Mouse (Mus musculus): ENCODE results near the gene Gm960. TPM values are rescaled to one million over a fixed set of nuclear protein-coding genes. Genes with fewer than 3 reads are reported as not detected.

Gene Gm960
- polyA plus RNA-seq, 1 experiment from 2014 or later = 3.4 TPM

DNA sequence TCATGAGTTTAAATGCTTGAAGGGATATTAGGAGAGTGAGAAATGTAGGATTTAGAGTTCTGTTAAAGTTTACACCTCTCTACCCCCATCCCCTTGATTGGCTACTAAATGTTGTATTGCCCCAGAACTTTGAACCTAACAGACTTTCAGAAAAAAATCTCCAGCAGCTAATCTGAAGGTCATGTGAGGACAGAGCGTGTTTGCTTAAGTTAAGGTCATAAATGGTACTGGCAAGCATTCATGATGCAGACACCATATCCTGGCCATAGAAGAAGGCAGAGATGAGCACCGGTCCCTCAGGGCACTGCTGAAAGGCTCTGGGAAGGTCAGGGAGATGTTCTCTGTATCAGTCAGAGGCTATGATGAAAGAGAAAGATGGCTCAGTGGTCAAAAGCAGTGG is 18.8 kb upstream of the Gm960 start:
- no peaks in the 10 kb centered on the region for H3K9me3 ChIP-seq (ENCODE audit: control insufficient read depth, low read length)
- ATAC-seq (ENCODE audit: low FRiP score, low TSS enrichment) = no peak
- H3K27me3 ChIP-seq (ENCODE audit: control insufficient read depth, insufficient read depth, low read length) = peaks cover 27% of the 10 kb centered on the region
- no peak overlapping the region for H3K9ac ChIP-seq (ENCODE audit: low read depth, low read length)
- H3K4me1 ChIP-seq (ENCODE audit: control insufficient read depth, insufficient read depth, low read length) = peaks cover 18% of the 10 kb centered on the region
- H3K4me3 ChIP-seq (ENCODE audit: low read length) = no peak overlapping the region
- no peak overlapping the region for H3K27ac ChIP-seq (ENCODE audit: low read depth, low read length)
- H3K36me3 ChIP-seq (ENCODE audit: control insufficient read depth, insufficient read depth, low read length) = no peaks in the 10 kb centered on the region
- 97% methylated on average over 2 of the region's 2 CpGs for WGBS
- no peak overlapping the region for H3K4me2 ChIP-seq (replicated peaks; ENCODE audit: low read depth, low read length)

DNA sequence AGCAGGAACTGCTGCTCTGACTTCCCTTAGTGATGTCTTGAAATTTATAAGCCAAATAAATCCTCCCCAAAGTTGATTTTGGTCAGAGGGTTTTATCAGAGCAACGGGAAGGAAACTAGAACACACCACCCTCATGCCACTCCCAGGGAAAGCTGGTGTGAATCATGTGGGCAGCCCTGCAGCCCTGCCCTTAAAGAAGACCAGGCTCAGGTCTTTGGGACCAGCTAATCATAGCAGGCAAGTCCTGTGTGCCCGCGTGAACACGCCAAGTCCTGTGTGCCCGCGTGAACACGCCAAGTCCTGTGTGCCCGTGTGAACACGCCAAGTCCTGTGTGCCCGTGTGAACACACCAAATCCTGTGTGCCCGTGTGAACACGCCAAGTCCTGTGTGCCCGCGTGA is 18.3 kb upstream of the Gm960 start:
- Histone ChIP-seq H3K4me2 (replicated peaks; ENCODE audit: low read depth, low read length) (no peak overlapping the region), H3K9me3 (ENCODE audit: control insufficient read depth, low read length) (no peaks in the 10 kb centered on the region), H3K27me3 (ENCODE audit: control insufficient read depth, insufficient read depth, low read length) (peaks cover 33% of the 10 kb centered on the region), H3K9ac (ENCODE audit: low read depth, low read length) (no peak overlapping the region), H3K27ac (ENCODE audit: low read depth, low read length) (no peak overlapping the region), H3K4me3 (ENCODE audit: low read length) (no peak overlapping the region), H3K36me3 (ENCODE audit: control insufficient read depth, insufficient read depth, low read length) (no peaks in the 10 kb centered on the region), H3K4me1 (ENCODE audit: control insufficient read depth, insufficient read depth, low read length) (peaks cover 20% of the 10 kb centered on the region)
- ATAC-seq (ENCODE audit: low FRiP score, low TSS enrichment) = no peak
- WGBS = 96% methylated on average over 14 of the region's 14 CpGs

DNA sequence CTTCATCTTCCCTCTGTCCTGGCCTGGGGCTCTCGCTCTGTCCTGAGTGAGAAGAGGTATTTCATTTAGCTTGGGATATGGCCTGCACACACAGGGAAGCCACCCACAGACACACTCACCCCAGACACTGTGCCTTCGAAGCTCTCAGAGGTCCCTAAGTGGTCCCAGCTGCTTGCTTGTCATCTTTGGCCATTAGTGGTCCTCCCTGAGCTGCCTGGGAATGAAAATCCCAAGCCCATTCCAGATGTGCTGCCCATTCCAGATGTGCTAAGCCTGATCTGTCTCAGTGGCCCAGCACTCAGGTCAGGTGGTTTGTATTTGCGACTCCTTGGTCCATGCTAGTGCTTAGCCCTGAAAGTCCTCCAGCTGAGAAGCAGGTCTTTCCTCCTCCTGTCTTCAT is 15.4 kb upstream of the Gm960 start:
- Histone ChIP-seq H3K4me2 (replicated peaks; ENCODE audit: low read depth, low read length) (no peak overlapping the region), H3K4me3 (ENCODE audit: low read length) (no peak overlapping the region), H3K27ac (ENCODE audit: low read depth, low read length) (no peak overlapping the region), H3K9me3 (ENCODE audit: control insufficient read depth, low read length) (no peaks in the 10 kb centered on the region), H3K9ac (ENCODE audit: low read depth, low read length) (no peak overlapping the region), H3K4me1 (ENCODE audit: control insufficient read depth, insufficient read depth, low read length) (peaks cover 15% of the 10 kb centered on the region), H3K27me3 (ENCODE audit: control insufficient read depth, insufficient read depth, low read length) (peaks cover 54% of the 10 kb centered on the region), H3K36me3 (ENCODE audit: control insufficient read depth, insufficient read depth, low read length) (no peaks in the 10 kb centered on the region)
- no peak for ATAC-seq (ENCODE audit: low FRiP score, low TSS enrichment)
- 72% methylated on average over 3 of the region's 3 CpGs for WGBS

DNA sequence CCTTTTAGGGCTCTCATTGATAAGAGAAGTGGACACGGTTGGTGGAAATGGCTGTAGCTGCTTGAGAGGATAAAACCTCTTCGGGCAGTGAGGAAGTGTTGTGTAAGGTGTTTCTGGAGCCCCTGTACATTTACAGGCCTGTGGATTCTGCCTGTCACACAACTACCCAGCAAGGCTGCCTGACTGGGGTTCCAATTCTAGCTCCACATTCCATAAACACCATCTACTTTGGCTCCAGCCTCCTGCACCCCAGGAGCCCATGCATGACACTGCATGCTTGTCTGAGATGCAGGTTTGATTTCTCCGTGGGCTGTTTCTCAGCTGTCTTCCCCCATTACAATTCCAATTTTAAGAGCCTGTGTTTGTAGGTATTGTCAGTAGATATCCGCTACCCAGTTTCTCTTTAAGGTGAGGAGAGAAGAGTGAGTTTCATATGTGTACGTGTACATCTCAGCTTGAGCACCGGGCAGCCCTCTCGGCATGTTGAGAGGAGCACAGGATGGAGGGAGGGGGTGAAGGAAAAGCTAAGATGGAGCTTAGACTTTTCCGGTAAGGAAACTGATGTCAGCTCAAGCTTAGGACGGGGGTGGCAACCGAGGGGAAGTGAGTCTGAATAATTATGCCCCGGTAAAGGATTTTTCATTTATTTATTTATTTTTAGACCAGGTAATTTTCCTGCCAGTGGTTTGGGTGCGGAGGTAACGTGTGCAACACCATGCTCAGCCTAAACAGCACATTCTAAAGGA is 14.5 kb upstream of the Gm960 start:
- no peak for ATAC-seq (ENCODE audit: low FRiP score, low TSS enrichment)
- Histone ChIP-seq H3K4me2 (replicated peaks; ENCODE audit: low read depth, low read length) (peak overlapping the region; percentile 100), H3K36me3 (ENCODE audit: control insufficient read depth, insufficient read depth, low read length) (no peaks in the 10 kb centered on the region), H3K4me3 (ENCODE audit: low read length) (peak overlapping the region; percentile 64), H3K9ac (ENCODE audit: low read depth, low read length) (no peak overlapping the region), H3K27me3 (ENCODE audit: control insufficient read depth, insufficient read depth, low read length) (peaks cover 54% of the 10 kb centered on the region), H3K9me3 (ENCODE audit: control insufficient read depth, low read length) (no peaks in the 10 kb centered on the region), H3K27ac (ENCODE audit: low read depth, low read length) (no peak overlapping the region), H3K4me1 (ENCODE audit: control insufficient read depth, insufficient read depth, low read length) (peaks cover 9% of the 10 kb centered on the region; the same call in 1 of the 2 replicates)
- WGBS = 50% methylated on average over 13 of the region's 13 CpGs

DNA sequence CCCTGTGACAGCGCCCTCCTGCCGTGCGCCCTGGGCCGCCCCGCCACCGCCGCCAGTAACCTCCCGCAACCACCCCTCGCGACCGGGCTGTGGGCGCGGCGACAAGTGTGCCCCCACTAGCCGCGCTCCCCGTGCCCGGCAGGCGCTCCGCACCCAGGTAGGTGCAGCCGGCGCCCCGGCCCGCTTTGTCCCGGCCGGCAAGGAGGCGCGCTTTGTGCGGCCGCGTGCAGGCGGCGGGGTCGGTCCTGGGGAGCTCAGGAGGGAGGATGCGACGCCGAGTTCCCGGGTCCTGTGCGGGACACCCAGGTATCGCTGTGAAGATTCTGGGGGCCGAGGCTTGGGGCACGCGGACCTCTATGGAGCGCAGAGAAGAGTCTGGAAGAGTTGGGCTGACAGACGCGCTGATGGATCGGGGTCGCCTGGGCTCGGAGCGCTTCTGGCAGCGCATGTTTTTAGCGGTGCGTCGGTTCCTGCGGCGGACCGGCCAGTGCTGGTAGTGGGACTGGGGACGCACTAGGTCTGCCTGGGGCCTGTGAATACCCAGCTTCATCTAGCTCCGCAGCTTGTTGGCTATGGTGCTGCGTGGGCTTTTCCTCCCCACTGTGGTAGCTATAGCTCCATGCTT is 13.8 kb upstream of the Gm960 start:
- under 1% methylated on average over 52 of the region's 60 CpGs for WGBS
- peak; percentile 39; the same call in 1 of the 2 replicates for ATAC-seq (ENCODE audit: low FRiP score, low TSS enrichment)
- H3K36me3 ChIP-seq (ENCODE audit: control insufficient read depth, insufficient read depth, low read length) = no peaks in the 10 kb centered on the region
- peak overlapping the region; percentile 63; the same call in 1 of the 2 replicates for H3K9ac ChIP-seq (ENCODE audit: low read depth, low read length)
- H3K27me3 ChIP-seq (ENCODE audit: control insufficient read depth, insufficient read depth, low read length) = peaks cover 54% of the 10 kb centered on the region
- H3K9me3 ChIP-seq (ENCODE audit: control insufficient read depth, low read length) = no peaks in the 10 kb centered on the region
- peak overlapping the region; percentile 100 for H3K4me2 ChIP-seq (replicated peaks; ENCODE audit: low read depth, low read length)
- H3K4me3 ChIP-seq (ENCODE audit: low read length) = peak overlapping the region; percentile 64
- peaks cover 9% of the 10 kb centered on the region; the same call in 1 of the 2 replicates for H3K4me1 ChIP-seq (ENCODE audit: control insufficient read depth, insufficient read depth, low read length)
- no peak overlapping the region for H3K27ac ChIP-seq (ENCODE audit: low read depth, low read length)

DNA sequence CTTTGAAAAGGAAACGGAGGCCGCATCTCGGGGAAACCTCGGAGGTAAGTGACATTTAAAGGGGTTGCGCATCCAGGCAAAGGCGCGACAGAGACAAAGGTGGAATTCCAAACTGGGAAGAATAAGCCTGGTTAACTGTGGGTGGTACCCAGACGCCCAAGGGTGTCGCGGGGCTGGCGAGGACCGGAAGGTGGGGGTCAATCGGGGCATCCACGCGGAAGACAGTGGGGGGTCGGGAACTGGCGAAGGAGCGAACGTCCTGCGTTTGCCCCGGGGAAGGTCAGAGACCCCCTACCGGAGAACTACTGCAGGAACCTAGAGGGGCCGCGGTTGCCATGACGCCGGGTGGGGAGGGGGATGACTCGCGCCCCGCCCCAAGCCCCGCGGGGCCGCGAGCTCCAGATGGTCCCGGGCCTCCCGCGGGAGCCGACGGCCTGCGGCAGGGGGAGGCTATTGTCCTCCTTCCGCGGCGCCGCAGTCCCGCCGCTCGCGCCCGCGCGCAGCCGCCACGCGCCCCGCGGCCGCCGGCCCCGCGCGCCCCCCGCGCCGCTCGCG is 13.2 kb upstream of the Gm960 start:
- Histone ChIP-seq H3K36me3 (ENCODE audit: control insufficient read depth, insufficient read depth, low read length) (no peaks in the 10 kb centered on the region), H3K27me3 (ENCODE audit: control insufficient read depth, insufficient read depth, low read length) (peaks cover 54% of the 10 kb centered on the region), H3K4me2 (replicated peaks; ENCODE audit: low read depth, low read length) (peak overlapping the region; percentile 100), H3K9ac (ENCODE audit: low read depth, low read length) (peak overlapping the region; percentile 63; the same call in 1 of the 2 replicates), H3K27ac (ENCODE audit: low read depth, low read length) (no peak overlapping the region), H3K4me1 (ENCODE audit: control insufficient read depth, insufficient read depth, low read length) (peaks cover 9% of the 10 kb centered on the region; the same call in 1 of the 2 replicates), H3K9me3 (ENCODE audit: control insufficient read depth, low read length) (no peaks in the 10 kb centered on the region), H3K4me3 (ENCODE audit: low read length) (peak overlapping the region; percentile 64)
- WGBS = under 1% methylated on average over 45 of the region's 65 CpGs
- ATAC-seq (ENCODE audit: low FRiP score, low TSS enrichment) = peak; percentile 39; the same call in 1 of the 2 replicates

DNA sequence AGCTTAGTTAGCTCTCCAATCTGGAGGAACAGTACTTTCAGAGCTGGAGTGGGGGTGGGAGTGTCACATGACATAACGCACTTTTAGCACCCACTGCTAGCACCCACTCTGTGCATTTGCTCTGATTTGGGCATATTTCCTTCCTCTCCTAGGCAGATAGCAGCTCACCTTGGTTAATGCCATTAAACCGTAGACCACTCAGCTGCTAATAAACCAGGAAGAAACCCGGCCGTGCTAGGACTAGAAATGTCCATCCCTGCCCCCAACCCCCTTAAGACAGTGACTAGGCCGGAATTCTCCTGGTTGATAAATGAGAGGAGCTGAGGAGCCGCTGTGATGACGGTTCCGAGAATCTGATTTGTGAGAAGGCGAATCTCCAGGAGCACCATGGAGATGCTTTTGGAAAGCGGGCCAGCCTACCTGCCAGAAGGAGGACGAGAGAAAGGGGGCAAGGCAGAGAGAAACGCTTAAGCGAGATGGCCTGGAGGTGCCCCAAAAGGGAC is 12.7 kb upstream of the Gm960 start, which contains the start of gene Sptbn2:
Gene Sptbn2, plus strand, starts transcription at position 70 of the 503 bp plus-strand sequence.
- Histone ChIP-seq H3K4me3 (ENCODE audit: low read length) (peak within 1 kb of the TSS; percentile 64), H3K36me3 (ENCODE audit: control insufficient read depth, insufficient read depth, low read length) (no peaks in the 10 kb centered on the region), H3K9ac (ENCODE audit: low read depth, low read length) (peak within 1 kb of the TSS; percentile 63; the same call in 1 of the 2 replicates), H3K9me3 (ENCODE audit: control insufficient read depth, low read length) (no peaks in the 10 kb centered on the region), H3K4me1 (ENCODE audit: control insufficient read depth, insufficient read depth, low read length) (peaks cover 9% of the 10 kb centered on the region; the same call in 1 of the 2 replicates), H3K27ac (ENCODE audit: low read depth, low read length) (no peak within 1 kb of the TSS), H3K27me3 (ENCODE audit: control insufficient read depth, insufficient read depth, low read length) (peaks cover 54% of the 10 kb centered on the region), H3K4me2 (replicated peaks; ENCODE audit: low read depth, low read length) (peak within 1 kb of the TSS; percentile 100)
- 11% methylated on average over 13 of the region's 13 CpGs for WGBS
- ATAC-seq (ENCODE audit: low FRiP score, low TSS enrichment) = peak; percentile 9; the same call in 1 of the 2 replicates

DNA sequence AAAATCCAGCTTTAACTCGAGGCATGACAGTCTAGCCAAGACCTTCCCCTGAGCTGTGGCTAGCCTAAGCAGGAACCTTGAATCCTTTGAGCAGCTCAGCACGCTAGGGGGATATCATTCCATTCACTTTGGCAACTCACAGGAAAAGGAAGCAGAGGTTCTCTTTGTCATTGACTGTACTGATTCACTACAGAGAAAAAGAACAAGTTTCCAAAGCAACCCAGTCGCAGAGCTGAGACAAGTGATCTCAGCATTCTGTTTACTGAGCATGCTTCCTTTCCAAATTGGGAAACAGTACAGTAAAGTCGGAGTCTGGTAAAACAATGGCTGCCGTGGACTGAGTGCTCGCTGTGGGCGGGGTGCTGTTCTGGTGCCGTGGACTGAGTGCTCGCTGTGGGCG is 10.3 kb upstream of the Gm960 start:
- no peak overlapping the region for H3K4me3 ChIP-seq (ENCODE audit: low read length)
- ATAC-seq (ENCODE audit: low FRiP score, low TSS enrichment) = no peak
- 84% methylated on average over 10 of the region's 10 CpGs for WGBS
- no peak overlapping the region for H3K4me2 ChIP-seq (replicated peaks; ENCODE audit: low read depth, low read length)
- H3K4me1 ChIP-seq (ENCODE audit: control insufficient read depth, insufficient read depth, low read length) = peaks cover 9% of the 10 kb centered on the region; the same call in 1 of the 2 replicates
- H3K27me3 ChIP-seq (ENCODE audit: control insufficient read depth, insufficient read depth, low read length) = peaks cover 41% of the 10 kb centered on the region
- no peaks in the 10 kb centered on the region for H3K36me3 ChIP-seq (ENCODE audit: control insufficient read depth, insufficient read depth, low read length)
- H3K9ac ChIP-seq (ENCODE audit: low read depth, low read length) = no peak overlapping the region
- H3K9me3 ChIP-seq (ENCODE audit: control insufficient read depth, low read length) = no peaks in the 10 kb centered on the region
- H3K27ac ChIP-seq (ENCODE audit: low read depth, low read length) = no peak overlapping the region
